Mouse (Mus musculus) kidney, adult 18-20 months (tissue): ENCODE data around the gene 2700081O15Rik.

Experiments used
- DNase-seq: peaks from one replicate; pipeline ENCODE4 v3.0.0; 2021

The 2700081O15Rik gene

GRCm38 (mm10) chr19:7420841-7421601 lies 3.6 kb downstream of the 2700081O15Rik start:
- DNase-seq: no peak

GRCm38 (mm10) chr19:7421602-7422591 lies 4.5 kb downstream of the 2700081O15Rik start:
- peak; percentile 23 for DNase-seq

GRCm38 (mm10) chr19:7422656-7423027 lies 5.2 kb downstream of the 2700081O15Rik start:
- no peak for DNase-seq

- DNase-seq: peak; percentile 96
Measured at GRCm38 (mm10) chr19:7423028-7423655, 5.7 kb downstream of the 2700081O15Rik start.

DNA sequence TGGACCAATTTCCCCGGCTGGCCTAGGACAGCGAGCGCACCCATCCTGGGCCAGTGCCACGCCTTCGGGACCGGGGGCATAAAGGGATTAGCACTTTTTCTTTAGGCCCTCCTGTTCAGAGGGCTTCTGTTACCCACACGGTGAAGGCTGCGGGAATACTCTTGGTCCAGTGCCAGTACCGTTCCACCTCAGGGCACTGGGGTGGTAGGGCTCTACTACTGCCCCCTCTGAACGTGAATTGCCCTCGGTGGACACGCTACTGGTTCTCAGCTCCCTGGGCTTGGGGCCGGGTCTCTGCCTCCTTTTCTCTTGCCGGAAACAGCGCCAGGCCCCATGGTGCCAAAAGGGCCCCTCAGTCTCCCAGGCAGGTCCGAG lies 6.2 kb downstream of the 2700081O15Rik start:
- no peak for DNase-seq

GRCm38 (mm10) chr19:7424131-7424530 lies 6.7 kb downstream of the 2700081O15Rik start:
- DNase-seq: no peak

DNA sequence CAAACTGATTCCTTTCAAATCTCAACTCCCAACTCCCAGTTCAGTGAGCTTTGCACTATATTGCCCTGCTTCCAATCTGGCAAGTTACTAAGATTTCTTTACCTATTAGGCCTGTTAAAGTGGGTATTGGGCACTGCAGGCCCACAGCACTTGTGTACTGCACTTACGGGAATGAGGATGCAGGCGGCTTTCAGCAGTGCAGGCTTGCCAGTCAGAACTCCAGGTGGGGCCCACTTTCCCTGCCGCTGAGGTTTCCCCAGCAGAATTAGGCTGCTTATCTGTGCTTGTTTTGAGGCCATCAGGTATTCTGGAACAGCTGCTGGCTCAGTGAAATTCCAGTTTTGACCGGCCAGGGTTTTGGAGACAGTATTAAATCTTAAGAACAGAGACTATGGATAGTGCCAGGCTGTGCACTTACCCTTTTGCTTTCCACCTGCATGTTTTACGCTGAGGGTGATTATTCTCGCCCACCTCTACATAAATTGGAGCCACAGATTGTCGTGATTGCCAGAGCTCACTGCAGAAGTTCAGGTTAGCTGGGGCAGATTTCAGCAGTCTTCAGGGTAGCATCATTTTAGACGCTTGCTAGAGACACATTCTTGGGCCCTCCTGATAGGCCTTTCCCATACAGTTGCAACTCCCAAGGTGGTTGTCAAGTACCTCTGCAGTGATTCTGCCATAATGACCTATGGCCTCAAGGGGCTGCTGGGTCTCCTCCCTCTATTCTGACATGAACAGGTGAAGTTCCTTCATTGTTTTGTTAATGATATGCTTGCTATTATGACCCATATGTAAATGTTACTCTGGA lies 7.4 kb downstream of the 2700081O15Rik start:
- peak; percentile 7 for DNase-seq

DNA sequence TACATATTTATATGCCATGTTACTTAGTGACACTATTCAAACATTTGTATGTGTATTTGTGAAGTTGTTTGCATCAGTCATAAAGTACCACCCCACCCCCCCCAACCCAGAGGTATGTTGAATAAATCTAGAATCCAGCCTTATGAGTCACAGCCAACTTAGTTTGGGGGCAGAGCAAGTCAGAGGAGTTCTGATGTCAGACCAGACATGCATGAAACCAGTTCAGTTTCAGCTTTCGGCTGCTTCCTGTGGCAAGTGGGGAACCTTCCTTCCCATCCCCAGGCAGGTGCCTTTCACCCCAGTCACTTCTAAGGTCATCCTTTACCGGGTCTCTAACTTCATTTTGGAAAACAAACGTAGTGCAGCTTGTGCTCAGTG lies 8.0 kb downstream of the 2700081O15Rik start:
- DNase-seq: no peak

GRCm38 (mm10) chr19:7434887-7435286 lies 17.5 kb downstream of the 2700081O15Rik start:
- DNase-seq: no peak

GRCm38 (mm10) chr19:7436061-7436970 lies 18.9 kb downstream of the 2700081O15Rik start:
- DNase-seq: peak; percentile 33

DNA sequence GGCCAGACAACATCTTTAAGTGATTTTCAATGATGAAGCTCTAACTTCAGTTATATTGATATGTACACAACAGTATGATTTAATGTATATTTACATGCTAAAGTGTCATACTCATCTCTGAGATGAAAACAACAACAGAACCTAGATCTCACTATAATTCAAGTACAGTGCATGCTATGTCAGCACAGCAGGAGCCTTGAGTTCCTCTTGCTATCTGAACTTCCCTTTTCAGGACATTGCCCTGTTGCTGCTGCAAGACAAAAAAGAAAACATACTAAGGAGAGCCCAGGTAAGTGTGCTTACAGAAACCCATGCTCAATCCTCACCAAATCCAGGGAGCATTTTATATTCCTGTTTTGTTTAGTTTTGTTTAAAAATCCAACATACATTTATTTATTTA lies 20.9 kb downstream of the 2700081O15Rik start:
- no peak for DNase-seq

DNA sequence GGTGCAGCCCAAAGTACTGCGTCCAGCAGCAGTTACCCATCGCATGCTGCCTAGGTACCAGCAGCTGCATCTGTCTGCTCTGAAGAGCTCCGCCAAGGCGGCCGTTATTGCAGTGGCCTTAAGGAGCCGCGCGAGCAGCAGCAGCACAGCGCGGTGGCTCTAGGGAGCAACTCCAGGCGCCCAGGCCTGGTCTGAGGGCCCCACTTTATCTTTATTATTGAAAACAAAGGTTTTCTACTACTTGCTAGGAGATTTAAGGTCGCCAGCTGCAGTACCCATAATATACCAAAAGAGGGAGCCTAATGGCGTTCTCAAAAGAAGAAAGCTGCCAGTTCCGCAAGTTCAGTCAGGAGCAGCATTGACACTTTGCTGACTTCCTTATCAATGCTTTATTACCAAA lies 24.1 kb downstream of the 2700081O15Rik start:
- peak; percentile 59 for DNase-seq

GRCm38 (mm10) chr19:7445105-7445504 lies 27.7 kb downstream of the 2700081O15Rik start:
- no peak for DNase-seq

GRCm38 (mm10) chr19:7445596-7445995 lies 28.2 kb downstream of the 2700081O15Rik start:
- no peak for DNase-seq

DNA sequence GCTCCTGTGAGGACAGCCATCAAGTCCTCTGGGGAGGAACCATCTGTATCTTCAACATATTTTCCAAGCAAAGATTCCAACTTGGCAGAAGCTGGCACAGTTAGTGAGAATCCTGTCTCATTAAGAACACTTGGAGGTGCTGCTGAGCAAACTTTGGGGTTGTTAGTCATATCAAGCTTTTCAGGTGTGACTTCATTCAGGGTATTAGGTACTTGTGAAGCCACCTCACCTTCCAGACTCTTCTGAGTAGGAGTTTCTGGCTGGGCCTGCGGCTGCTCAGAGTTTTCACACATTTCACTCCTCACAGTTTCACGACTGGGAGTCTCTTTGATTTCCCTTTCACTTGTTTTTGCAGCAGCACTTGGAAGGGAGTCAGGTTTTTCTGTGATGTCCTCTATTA lies 39.4 kb downstream of the 2700081O15Rik start:
- no peak for DNase-seq

- no peak for DNase-seq
Measured at GRCm38 (mm10) chr19:7458901-7459300, 41.5 kb downstream of the 2700081O15Rik start.

DNA sequence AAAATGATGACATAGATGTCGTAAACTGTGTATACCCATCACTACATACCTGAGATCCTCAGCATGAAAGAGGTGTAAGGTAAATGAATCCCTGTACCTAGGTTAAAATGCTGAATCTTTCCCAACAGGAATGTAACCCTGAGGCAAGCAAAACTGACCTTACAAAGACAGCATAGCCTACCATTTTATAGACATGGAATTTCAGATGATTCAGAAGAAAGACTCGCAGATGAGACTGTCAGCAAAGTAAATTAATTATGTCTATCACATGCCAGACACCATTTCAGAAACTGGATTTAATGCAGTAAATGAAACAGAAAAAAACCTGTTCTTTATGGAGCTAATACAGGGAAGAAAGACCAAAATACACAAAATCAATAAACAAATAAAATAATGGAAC lies 41.9 kb downstream of the 2700081O15Rik start:
- no peak for DNase-seq

GRCm38 (mm10) chr19:7467915-7468314 lies 50.5 kb downstream of the 2700081O15Rik start:
- DNase-seq: no peak

- no peak for DNase-seq
Measured at GRCm38 (mm10) chr19:7470643-7471042, 53.2 kb downstream of the 2700081O15Rik start.
